ENCODE assay signal across 7 mouse cellular contexts in genomic region chr7:98104481-98105435, GRCm38 (mm10). TPM values are rescaled to one million over a fixed set of nuclear protein-coding genes. Genes with fewer than 3 reads are reported as not detected.
DNase-seq lines count a peak whose midpoint lies in the region; ATAC-seq lines count a peak whose summit lies in the region.

No protein-coding gene starts in this region.

- no peak overlapping the region for H3K9ac ChIP-seq in forebrain, embryonic 15.5 days (replicated peaks)

- WGBS in forebrain, embryonic 15.5 days = 73% methylated on average over 16 of the region's 16 CpGs

- H3K36me3 ChIP-seq in forebrain, embryonic 15.5 days = no peaks in the 10 kb centered on the region

- intact Hi-C loops in heart, postnatal 25 days (cut with DNase I) = loop anchor here (5.0 kb wide), 1 partner anchor 362 kb away; no protein-coding TSS in a partner anchor

- H3K27me3 ChIP-seq in forebrain, embryonic 15.5 days = no peaks in the 10 kb centered on the region

- H3K4me1 ChIP-seq in forebrain, embryonic 15.5 days = peaks cover 11% of the 10 kb centered on the region

- H3K27ac ChIP-seq in forebrain, embryonic 15.5 days (replicated peaks) = no peak overlapping the region

- H3K4me3 ChIP-seq in forebrain, embryonic 15.5 days = no peak overlapping the region

- H3K9me3 ChIP-seq in forebrain, embryonic 15.5 days = no peaks in the 10 kb centered on the region

- no peak overlapping the region for H3K4me2 ChIP-seq in forebrain, embryonic 15.5 days (replicated peaks)

- peak; percentile 22 to 38 for DNase-seq in lung, adult 18-20 months
- no peak for DNase-seq in lung, postnatal 14 days
- DNase-seq in heart, postnatal 25 days (ENCODE audit: low spot score) = peak; percentile 26
- DNase-seq in kidney, postnatal 36 days = peak; percentile 79 to 88
- peak; percentile 27 for DNase-seq in skeletal muscle tissue, adult 2 months (ENCODE audit: low read depth, low spot score)
- DNase-seq in gastrocnemius, postnatal 10 days = no peak

- no peak for ATAC-seq in forebrain, embryonic 15.5 days (replicated peaks)

RNA-seq across cellular contexts. Expression of gene Myo7a, which starts 14.6 kb away (rescaled TPM):
- 1 to 10 TPM; 4.2 to 5.4 TPM for total RNA-seq in heart, postnatal 25 days (2021)
- 1 to 10 TPM; 7.0 TPM for total RNA-seq in gastrocnemius, postnatal 10 days (2021)
- polyA plus RNA-seq in forebrain, embryonic 15.5 days (2015; fragmentation: Nextera tagmentation; extraction: Ambion mirVana) = 15.8 and 15.9 TPM in 2 replicates

RNA-seq across cellular contexts. Expression of gene Omp, which starts 40.5 kb away (rescaled TPM):
- total RNA-seq in heart, postnatal 25 days (2021) = under 1 TPM in 1 of 2 experiments, not detected in 1; 0.11 TPM
- total RNA-seq in gastrocnemius, postnatal 10 days (2021) = under 1 TPM; 0.21 to 0.27 TPM
- 0.46 and 0.47 TPM in 2 replicates for polyA plus RNA-seq in forebrain, embryonic 15.5 days (2015; fragmentation: Nextera tagmentation; extraction: Ambion mirVana)

Comparison
In these comparisons a context has a peak if more than half of its experiments do, and no peak if none do; other contexts are left out.
1. DNase-seq: peak in lung, adult 18-20 months (2 of 2), heart, postnatal 25 days (single experiment), kidney, postnatal 36 days (2 of 2) and skeletal muscle tissue, adult 2 months (single experiment); none in lung, postnatal 14 days (single experiment) and gastrocnemius, postnatal 10 days (single experiment).